Mouse (Mus musculus) bone marrow, adult 2 months (tissue): ENCODE measurements around the gene Cpm. TPM values are rescaled to one million over a fixed set of nuclear protein-coding genes. Genes with fewer than 3 reads are reported as not detected.
"Not testable (repeated sequence)": the region's sequence is repeated elsewhere in the genome, so short reads cannot be mapped to it uniquely, and the experiment has no call there.

Experiments used
- H3K27ac ChIP-seq: fragments of 200-500 bp; 2 replicates; pipeline ENCODE4 v1.5.1; 2012; ENCODE audit warnings: low read depth, mild to moderate bottlenecking, control low read depth, inconsistent platforms, low read length; ENCODE audit not compliant: control insufficient read depth, poor library complexity, insufficient read depth
- H3K4me1 ChIP-seq: fragments of 200-500 bp; 2 replicates; pipeline ENCODE4 v1.6.1; 2011; ENCODE audit warnings: low read length; ENCODE audit not compliant: control insufficient read depth, insufficient read depth
- H3K4me3 ChIP-seq: fragments of 200-500 bp; replicated peaks from 2 replicates; pipeline ENCODE3; 2011; ENCODE audit warnings: mild to moderate bottlenecking, low read depth, low read length, control low read depth; ENCODE audit not compliant: control insufficient read depth
- CTCF ChIP-seq: fragments of 200-500 bp; IDR thresholded peaks from 2 replicates; pipeline ENCODE4 v1.5.1; 2011; ENCODE audit warnings: low read length, control low read depth; ENCODE audit not compliant: control insufficient read depth, insufficient read depth
- POLR2A ChIP-seq: fragments of 200-500 bp; IDR thresholded peaks from 2 replicates; pipeline ENCODE4 v1.6.1; 2011; ENCODE audit warnings: low read depth, mild to moderate bottlenecking, control low read depth, low read length, borderline replicate concordance; ENCODE audit not compliant: control insufficient read depth
- WGBS: fragments of 180-500 bp; shearing (Covaris S2); methylation state at CpG from one replicate; pipeline ENCODE4 v1.1.7; 2018; 5-methylcytosine and 5-hydroxymethylcytosine counted together
- polyA plus RNA-seq: library from polyadenylated mRNA; stranded (reverse); fragments of >200 nt; gene quantifications from 2 replicates; pipeline ENCODE4 v1.2.4, GENCODE M21; 2011; ENCODE audit warnings: low replicate concordance; ENCODE audit not compliant: missing spikeins, insufficient read depth, insufficient read length

Cpm gene
- polyA plus RNA-seq, 1 experiment = 11.6 TPM

DNA sequence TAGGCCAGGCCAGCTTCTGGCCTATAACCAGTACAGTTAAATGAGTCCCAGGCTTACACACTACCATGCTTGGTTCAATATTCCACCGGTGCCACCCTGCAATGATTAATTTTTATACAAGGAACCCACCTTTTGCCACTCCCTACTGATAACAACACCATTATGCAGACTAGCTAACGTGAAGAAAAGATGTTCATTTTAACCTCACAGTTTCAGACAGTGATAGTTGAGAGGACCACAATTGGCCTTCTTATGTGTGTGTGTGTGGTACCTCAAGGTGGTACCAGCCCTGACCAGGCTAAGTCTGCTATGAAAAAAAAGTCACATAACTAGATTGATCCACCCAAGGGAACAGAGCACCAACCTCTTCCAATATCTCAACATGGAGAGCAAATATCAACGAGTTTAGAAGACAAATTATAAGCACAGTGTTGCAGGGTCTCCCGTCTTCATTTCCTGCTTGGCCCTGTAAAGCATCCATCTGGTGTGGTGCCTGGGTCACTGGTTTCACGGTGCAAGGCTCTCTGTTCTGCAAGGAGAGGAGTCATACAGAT lies 32.5 kb upstream of the Cpm start:
- 80% methylated on average over 5 of the region's 5 CpGs for WGBS
- no peak overlapping the region for H3K4me3 ChIP-seq
- H3K27ac ChIP-seq = peak overlapping the region; percentile 86; the same call in 1 of the 2 replicates
- H3K4me1 ChIP-seq = peaks cover 4% of the 10 kb centered on the region
- TF ChIP-seq POLR2A (no peak), CTCF (no peak)

GRCm38 (mm10) chr10:117597371-117598265 lies 31.7 kb upstream of the Cpm start:
- not testable (repeated sequence) for H3K4me1 ChIP-seq, H3K27ac ChIP-seq, H3K4me3 ChIP-seq
- 74% methylated on average over 16 of the region's 16 CpGs for WGBS

DNA sequence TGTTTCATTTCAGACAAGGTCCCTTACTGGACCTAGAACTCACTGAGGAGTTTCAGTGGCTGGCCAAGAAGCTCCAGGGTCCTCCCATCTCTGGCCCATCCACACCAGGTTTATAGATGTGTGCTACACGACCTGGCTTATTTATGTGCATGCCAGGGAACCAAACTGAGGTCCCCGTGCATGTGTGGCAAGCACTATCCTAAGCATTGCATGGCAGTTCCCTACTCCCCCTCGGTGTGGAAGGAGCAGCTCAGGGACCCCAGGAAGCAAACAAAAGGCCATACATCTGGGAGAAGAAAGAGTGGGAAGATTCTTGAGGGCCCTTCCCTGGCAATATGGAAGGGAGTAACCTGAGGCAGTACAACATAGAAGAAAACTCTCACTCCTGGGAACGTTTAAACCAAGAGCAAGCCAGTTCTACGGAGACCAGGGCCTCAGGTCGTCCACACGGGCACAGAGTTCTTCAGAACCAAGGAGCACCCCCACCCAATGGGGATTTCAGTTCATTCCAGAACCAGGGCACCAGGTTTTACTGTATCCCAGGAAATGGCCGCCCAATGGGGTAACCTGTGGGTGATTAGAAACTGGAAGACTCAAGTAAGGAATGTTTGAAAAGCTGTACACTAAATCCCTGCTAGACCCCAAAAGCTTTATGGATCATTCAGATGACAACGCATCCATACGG lies 30.9 kb upstream of the Cpm start:
- no peak for TF ChIP-seq POLR2A
- TF ChIP-seq CTCF = no peak
- Histone ChIP-seq H3K27ac (no peak overlapping the region), H3K4me3 (no peak overlapping the region), H3K4me1 (peaks cover 4% of the 10 kb centered on the region)
- 83% methylated on average over 10 of the region's 10 CpGs for WGBS

- not testable (repeated sequence) for H3K27ac ChIP-seq, H3K4me1 ChIP-seq, H3K4me3 ChIP-seq
- 70% methylated on average over 8 of the region's 8 CpGs for WGBS
These were observed 30.2 kb upstream of the Cpm start for GRCm38 (mm10) chr10:117598951-117599572.

DNA sequence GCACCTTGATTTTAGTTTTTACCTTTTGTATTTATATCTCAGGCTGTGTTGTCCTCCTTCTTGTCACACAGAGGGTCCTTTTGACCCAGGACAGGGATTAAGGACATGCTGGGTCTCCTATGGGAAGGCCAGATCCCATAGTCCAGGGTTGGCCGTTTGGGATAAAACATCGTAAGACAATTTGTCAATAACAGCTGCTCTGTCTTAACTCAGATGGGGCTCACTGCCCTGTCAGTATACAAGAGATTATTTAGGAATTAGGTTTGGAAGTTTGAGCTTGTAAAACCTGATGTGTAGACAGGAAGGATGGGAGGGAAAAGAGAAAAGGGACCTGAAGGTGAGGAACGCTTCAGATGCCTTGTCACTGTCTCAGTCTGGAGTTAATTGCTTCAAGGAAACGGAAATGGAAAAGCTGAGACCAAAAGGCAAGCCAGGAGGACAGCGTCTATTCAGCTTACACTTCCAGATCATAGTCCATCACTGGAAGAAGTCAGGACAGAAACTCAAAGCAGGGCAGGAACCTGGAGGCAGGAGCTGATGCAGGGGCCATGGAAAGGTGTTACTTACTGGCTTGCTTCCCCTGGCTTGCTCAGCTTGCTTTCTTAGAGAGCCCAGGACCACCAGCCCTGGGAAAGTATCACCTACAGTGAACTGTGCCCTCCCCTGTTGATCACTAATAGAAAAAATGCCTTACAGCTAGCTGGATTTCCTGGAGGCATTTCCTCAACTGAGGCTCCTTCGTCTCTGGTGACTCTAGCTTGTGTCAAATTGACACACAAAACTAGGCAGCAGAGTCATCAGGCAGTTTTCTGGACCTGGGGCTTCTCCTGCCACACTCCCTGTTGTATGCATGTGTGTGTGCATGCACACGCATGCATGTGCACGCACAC lies 27.9 kb upstream of the Cpm start:
- 76% methylated on average over 8 of the region's 8 CpGs for WGBS
- Histone ChIP-seq H3K4me1 (no peaks in the 10 kb centered on the region), H3K4me3 (no peak overlapping the region), H3K27ac (no peak overlapping the region)
- TF ChIP-seq CTCF = no peak
- no peak for TF ChIP-seq POLR2A

- H3K4me1 ChIP-seq = no peaks in the 10 kb centered on the region
- 78% methylated on average over 3 of the region's 3 CpGs for WGBS
- no peak overlapping the region for H3K4me3 ChIP-seq
- no peak overlapping the region for H3K27ac ChIP-seq
- TF ChIP-seq CTCF (no peak), POLR2A (no peak)
These were observed 26.8 kb upstream of the Cpm start for GRCm38 (mm10) chr10:117602325-117603129.

DNA sequence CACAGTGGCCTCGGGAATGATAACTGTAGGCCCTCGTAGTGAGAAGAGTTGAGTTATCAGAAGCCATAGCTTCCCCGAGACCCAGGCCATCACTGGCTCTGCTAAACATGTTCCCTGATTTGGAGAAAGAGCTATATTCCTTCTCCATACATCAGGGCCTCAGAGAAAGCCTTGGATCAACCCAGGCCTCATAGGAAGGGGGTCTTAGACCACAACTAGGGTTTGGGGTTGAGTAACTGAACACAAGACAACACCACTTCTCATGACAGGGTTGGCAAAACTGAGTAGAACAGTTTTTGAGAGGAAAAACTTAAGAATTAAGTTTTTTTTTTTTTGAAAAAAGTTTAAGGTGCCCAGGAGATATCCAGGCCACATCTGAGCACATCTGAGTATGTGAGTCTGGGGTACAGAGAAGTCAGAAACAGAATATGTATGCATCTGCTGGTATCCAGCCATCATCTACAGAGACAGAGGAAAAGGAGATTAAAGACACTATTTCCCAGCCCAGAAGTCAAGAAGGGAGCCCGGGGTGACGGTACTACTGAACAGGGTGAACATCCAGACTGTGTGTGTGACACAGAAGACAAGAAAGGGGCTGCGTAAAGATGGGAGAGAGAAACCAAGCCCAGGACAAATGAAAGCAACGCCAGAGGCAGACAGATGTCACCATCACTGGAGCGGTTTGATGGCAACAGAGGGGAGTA lies 26.0 kb upstream of the Cpm start:
- TF ChIP-seq CTCF (no peak), POLR2A (no peak)

More for the DNA sequence above, 26.0 kb upstream of the Cpm start:
- H3K4me3 ChIP-seq = no peak overlapping the region
- H3K4me1 ChIP-seq = no peaks in the 10 kb centered on the region
- 82% methylated on average over 8 of the region's 8 CpGs for WGBS
- H3K27ac ChIP-seq = no peak overlapping the region
